Mouse (Mus musculus) hematopoietic multipotent progenitor cell, adult 10-12 weeks (in vitro differentiated cells): ENCODE measurements around the gene Rilpl1. TPM values are rescaled to one million over a fixed set of nuclear protein-coding genes. Genes with fewer than 3 reads are reported as not detected.

Experiments used
- polyA plus RNA-seq: library from polyadenylated mRNA; stranded (reverse); fragments of >175 nt; gene quantifications from 2 replicates; pipeline ENCODE4 v1.2.3, GENCODE M21; 2012; ENCODE audit warnings: low replicate concordance

Rilpl1 gene
- 4.5 and 14.1 TPM in 2 replicates for polyA plus RNA-seq

GRCm38 (mm10) chr5:124530655-124531582 lies at the start of gene Rilpl1:
Rilpl1 (minus strand) TSS chr5:124531391.

GRCm38 (mm10) chr5:124578633-124579317 lies 47.6 kb upstream of the Rilpl1 start, which contains the start of the genes Eif2b1 and Gtf2h3:
Eif2b1 (minus strand) TSS chr5:124579131.
Gtf2h3 (plus strand) TSS chr5:124579140.

GRCm38 (mm10) chr5:124552558-124553307 lies 21.5 kb upstream of the Rilpl1 start, which contains the start of gene Ddx55:
Ddx55 (plus strand) TSS chr5:124552864.

GRCm38 (mm10) chr5:124540383-124540786 lies 9.2 kb upstream of the Rilpl1 start, which contains the start of gene Tmed2:
Tmed2 (plus strand) TSS chr5:124540695.

GRCm38 (mm10) chr5:124482966-124483654 lies 48.1 kb downstream of the Rilpl1 start, which contains the start of gene Snrnp35:
Snrnp35 (plus strand) TSS chr5:124483134.

Other genes with a start within 250 kb of the Rilpl1 start
- gene Mphosph9, start 203.4 kb downstream of the Rilpl1 start, polyA plus RNA-seq, result 2.8 and 7.4 TPM in 2 replicates
- 1.3 and 5.6 TPM in 2 replicates for gene 2810006K23Rik, start 203.3 kb downstream of the Rilpl1 start, polyA plus RNA-seq
- gene Cdk2ap1, start 168.3 kb downstream of the Rilpl1 start, polyA plus RNA-seq, result 84.3 and 115 TPM in 2 replicates
- gene Sbno1, start 105.4 kb downstream of the Rilpl1 start, polyA plus RNA-seq, result 19.3 and 24.4 TPM in 2 replicates
- 48.2 and 82.2 TPM in 2 replicates for gene Kmt5a, start 91.5 kb downstream of the Rilpl1 start, polyA plus RNA-seq
- gene Rilpl2, start 53.0 kb downstream of the Rilpl1 start, polyA plus RNA-seq, result 43.6 and 83.7 TPM in 2 replicates
- 9.6 and 10.5 TPM in 2 replicates for gene Snrnp35, start 48.3 kb downstream of the Rilpl1 start, polyA plus RNA-seq
- 71.7 and 173 TPM in 2 replicates for gene Tmed2, start 9.3 kb upstream of the Rilpl1 start, polyA plus RNA-seq
- gene Ddx55, start 21.5 kb upstream of the Rilpl1 start, polyA plus RNA-seq, result 21.2 and 26.4 TPM in 2 replicates
- gene Eif2b1, start 47.7 kb upstream of the Rilpl1 start, polyA plus RNA-seq, result 3.2 and 3.3 TPM in 2 replicates
- gene Gtf2h3, start 47.7 kb upstream of the Rilpl1 start, polyA plus RNA-seq, result 1.8 and 4.3 TPM in 2 replicates
- gene Atp6v0a2, start 97.2 kb upstream of the Rilpl1 start, polyA plus RNA-seq, result 10.9 and 17.6 TPM in 2 replicates
- 0.01 and 0.02 TPM in 2 replicates for gene Dnah10, start 193.7 kb upstream of the Rilpl1 start, polyA plus RNA-seq